Mouse (Mus musculus): ENCODE data around the gene Rint1.
A peak's percentile ranks its signal among the peaks of the same experiment; 100 is the strongest.

DNA sequence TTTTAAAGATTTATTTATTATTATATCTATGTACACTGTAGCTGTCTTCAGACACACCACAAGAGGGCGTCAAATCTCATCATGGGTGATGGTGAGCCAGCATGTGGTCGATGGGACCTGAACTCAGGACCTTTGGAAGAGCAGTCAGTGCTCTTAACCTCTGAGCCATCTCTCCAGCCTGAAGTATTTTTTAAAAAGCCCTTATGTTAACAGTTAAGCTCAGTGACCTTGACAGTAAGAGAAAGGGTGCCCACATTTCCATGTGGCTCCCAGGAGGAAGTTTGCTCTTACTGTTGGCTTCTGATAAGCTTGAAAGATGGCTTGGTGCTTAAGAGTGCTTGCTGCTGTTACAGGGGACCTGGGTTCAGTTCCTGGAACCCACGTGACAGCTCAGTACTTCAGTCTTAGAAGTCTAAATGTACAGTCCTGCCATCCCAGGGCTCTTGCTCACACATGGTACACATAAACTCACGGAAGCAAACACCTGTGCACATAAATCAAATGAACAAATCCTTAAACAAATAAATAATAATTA lies 1.6 kb downstream of the Rint1 start:
- no peak for TF ChIP-seq MAZ (IDR thresholded peaks at IDR 0.05; ENCODE audit: low read depth, low read length)
- TF ChIP-seq MAFK (IDR thresholded peaks at IDR 0.05; ENCODE audit: borderline replicate concordance, low read depth, low read length) = no peak
- peak in 1 of 2 experiments; percentile 45; a peak in 1 of 4 replicates for TF ChIP-seq POLR2A (IDR thresholded peaks at IDR 0.05; ENCODE audit: control insufficient read depth in 1 of 2, insufficient read depth in 1 of 2, low read depth in 1 of 2, low read length in 2 of 2, poor library complexity in 1 of 2)
- peak in 2 of 3 experiments; percentile 14 to 38; a peak in 4 of 6 replicates for TF ChIP-seq CTCF (IDR thresholded peaks at IDR 0.05 in 2 of 3, conservative IDR thresholded peaks at IDR 0.05 in 1 of 3; ENCODE audit: control insufficient read depth in 1 of 3, insufficient read depth in 1 of 3, low read depth in 2 of 3, low read length in 3 of 3, poor library complexity in 1 of 3, severe bottlenecking in 1 of 3)
- no peak; the same call in 1 of the 2 replicates for TF ChIP-seq RCOR1 (IDR thresholded peaks at IDR 0.05; ENCODE audit: low read depth, low read length)
- TF ChIP-seq HCFC1 (IDR thresholded peaks at IDR 0.05; ENCODE audit: low read depth, low read length) = peak; percentile 34; the same call in 1 of the 2 replicates
- TF ChIP-seq MXI1 (IDR thresholded peaks at IDR 0.05; ENCODE audit: low read depth, low read length) = peak; percentile 94
- no peak for TF ChIP-seq ZKSCAN1 (IDR thresholded peaks at IDR 0.05; ENCODE audit: low read depth, low read length)
- TF ChIP-seq TAL1 (IDR thresholded peaks at IDR 0.05; ENCODE audit: low read length) = peak; percentile 94
- peak; percentile 69 to 83; a peak in 3 of 4 replicates for TF ChIP-seq EP300 (IDR thresholded peaks at IDR 0.05; ENCODE audit: low read depth in 1 of 2, low read length in 2 of 2)
